Comparison of ENCODE assay signal across 31 mouse cellular contexts in the genomic region with DNA sequence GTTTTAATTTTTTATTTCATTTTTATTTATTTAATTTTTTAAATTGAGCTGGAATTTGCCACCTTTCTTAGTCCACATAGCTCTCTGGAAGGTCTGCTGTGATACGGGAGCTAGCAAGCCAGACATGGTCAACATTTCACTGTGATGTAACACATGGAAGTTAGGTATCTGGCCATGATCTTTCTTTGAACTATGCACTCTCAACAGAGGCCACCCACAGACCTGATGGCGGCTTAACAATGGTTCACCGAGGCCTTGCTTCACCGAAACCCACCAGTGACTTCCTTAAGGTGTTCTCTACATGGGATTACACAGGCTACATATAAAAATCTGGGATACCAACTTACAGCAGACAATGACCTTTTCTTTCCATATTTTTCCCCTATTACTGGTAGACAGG. TPM values are rescaled to one million over a fixed set of nuclear protein-coding genes. Genes with fewer than 3 reads are reported as not detected.
DNase-seq lines count a peak whose midpoint lies in the region; ATAC-seq and TF ChIP-seq lines count a peak whose summit lies in the region.
"Had no signal": no experiment of that assay in that cellular context is flagged by ENCODE, and none has a peak within 500 bp of the region (broad histone marks: within the 10 kb centered on the region; RNA-seq: fewer than 3 reads in every experiment).

No protein-coding gene starts in this region.

- TF ChIP-seq POLR2A in liver, adult 2 months (IDR thresholded peaks at IDR 0.05; ENCODE audit: extremely low read depth, insufficient read depth, low read length): no peak

- H3K4me2 ChIP-seq in intestine, embryonic 15.5 days (replicated peaks): no peak overlapping the region
- no peak overlapping the region for H3K4me2 ChIP-seq in liver, embryonic 13.5 days
- H3K4me2 ChIP-seq in stomach, embryonic 16.5 days (ENCODE audit: low read depth, low read length): no peak overlapping the region
- H3K4me2 ChIP-seq: embryonic facial prominence, embryonic 12.5 days; heart, embryonic 13.5 days; hindbrain, embryonic 15.5 days; limb, embryonic 15.5 days; midbrain, embryonic 13.5 days; neural tube, embryonic 15.5 days had no signal

- H3K27ac ChIP-seq in liver, adult 2 months (replicated peaks; ENCODE audit: insufficient read depth, low read depth, low read length): peak overlapping the region; percentile 91
- no peak overlapping the region for H3K27ac ChIP-seq in intestine, embryonic 15.5 days
- H3K27ac ChIP-seq in liver, embryonic 13.5 days: peak overlapping the region; percentile 58
- H3K27ac ChIP-seq in stomach, embryonic 16.5 days (ENCODE audit: low read length): no peak overlapping the region
- H3K27ac ChIP-seq: embryonic facial prominence, embryonic 12.5 days; heart, embryonic 13.5 days; hindbrain, embryonic 10.5 days; hindbrain, embryonic 15.5 days; layer of hippocampus, adult 2 months; left cerebral cortex, adult 2 months; limb, embryonic 15.5 days; macrophage; midbrain, embryonic 13.5 days; neural tube, embryonic 15.5 days had no signal

- no peaks in the 10 kb centered on the region for H3K27me3 ChIP-seq in liver, adult 2 months (ENCODE audit: control insufficient read depth, insufficient read depth, low read length)
- H3K27me3 ChIP-seq in intestine, embryonic 15.5 days (replicated peaks): no peaks in the 10 kb centered on the region
- no peaks in the 10 kb centered on the region for H3K27me3 ChIP-seq in liver, embryonic 13.5 days
- no peaks in the 10 kb centered on the region for H3K27me3 ChIP-seq in stomach, embryonic 16.5 days (ENCODE audit: control insufficient read depth, insufficient read depth, low read length)
- H3K27me3 ChIP-seq: embryonic facial prominence, embryonic 12.5 days; heart, embryonic 13.5 days; hindbrain, embryonic 15.5 days; limb, embryonic 15.5 days; midbrain, embryonic 13.5 days; neural tube, embryonic 15.5 days had no signal

- peaks cover 12% of the 10 kb centered on the region for H3K36me3 ChIP-seq in liver, adult 2 months (ENCODE audit: control insufficient read depth, insufficient read depth, low read length)
- peaks cover 31% of the 10 kb centered on the region for H3K36me3 ChIP-seq in intestine, embryonic 15.5 days
- peaks cover 90% of the 10 kb centered on the region for H3K36me3 ChIP-seq in liver, embryonic 13.5 days
- peaks cover 8% of the 10 kb centered on the region for H3K36me3 ChIP-seq in stomach, embryonic 16.5 days (ENCODE audit: control insufficient read depth, insufficient read depth, low read length)

- peak; percentile 52 for ATAC-seq in intestine, embryonic 15.5 days
- peak; percentile 60 for ATAC-seq in liver, embryonic 13.5 days (ENCODE audit: low read depth)
- 0 out of 2 replicates have a peak, but pooled peaks have one; percentile 21 for ATAC-seq in stomach, embryonic 16.5 days (ENCODE audit: insufficient read depth, low FRiP score)
- ATAC-seq: forebrain, embryonic 14.5 days; lung, postnatal 0 days had no signal

- H3K4me1 ChIP-seq in liver, adult 2 months (ENCODE audit: control insufficient read depth, insufficient read depth, low read length): peaks cover 27% of the 10 kb centered on the region
- 0 out of 2 replicates have a peak, but pooled peaks cover 2% of the 10 kb centered on the region for H3K4me1 ChIP-seq in intestine, embryonic 15.5 days (replicated peaks)
- peaks cover 8% of the 10 kb centered on the region for H3K4me1 ChIP-seq in liver, embryonic 13.5 days (replicated peaks)
- no peaks in the 10 kb centered on the region for H3K4me1 ChIP-seq in stomach, embryonic 16.5 days (ENCODE audit: control insufficient read depth, insufficient read depth, low read length)
- H3K4me1 ChIP-seq: embryonic facial prominence, embryonic 12.5 days; hindbrain, embryonic 10.5 days; hindbrain, embryonic 15.5 days; limb, embryonic 15.5 days; midbrain, embryonic 13.5 days; neural tube, embryonic 15.5 days had no signal

- peak overlapping the region; percentile 48 for H3K9ac ChIP-seq in liver, adult 2 months (ENCODE audit: low read depth, low read length)
- H3K9ac ChIP-seq in intestine, embryonic 15.5 days: no peak overlapping the region
- no peak overlapping the region for H3K9ac ChIP-seq in liver, embryonic 13.5 days
- no peak overlapping the region for H3K9ac ChIP-seq in stomach, embryonic 16.5 days (ENCODE audit: low read length)
- H3K9ac ChIP-seq: embryonic facial prominence, embryonic 12.5 days; heart, embryonic 13.5 days; hindbrain, embryonic 15.5 days; limb, embryonic 15.5 days; midbrain, embryonic 13.5 days; neural tube, embryonic 15.5 days had no signal

- 15% methylated on average over 4 of the region's 4 CpGs for WGBS in liver, adult 2 months
- 58% methylated on average over 4 of the region's 4 CpGs for WGBS in intestine, embryonic 15.5 days
- WGBS in liver, embryonic 13.5 days (ENCODE audit: insufficient replicate concordance): 82% methylated on average over 4 of the region's 4 CpGs
- 60% methylated on average over 4 of the region's 4 CpGs for WGBS in stomach, embryonic 16.5 days

- H3K4me3 ChIP-seq in liver, adult 2 months (ENCODE audit: insufficient read depth, low read depth, low read length): no peak overlapping the region
- H3K4me3 ChIP-seq in intestine, embryonic 15.5 days (replicated peaks): no peak overlapping the region
- no peak overlapping the region for H3K4me3 ChIP-seq in liver, embryonic 13.5 days (replicated peaks)
- H3K4me3 ChIP-seq in stomach, embryonic 16.5 days (replicated peaks; ENCODE audit: low read length): no peak overlapping the region
- H3K4me3 ChIP-seq: embryonic facial prominence, embryonic 12.5 days; heart, embryonic 13.5 days; hindbrain, embryonic 10.5 days; hindbrain, embryonic 15.5 days; layer of hippocampus, adult 2 months; left cerebral cortex, adult 2 months; limb, embryonic 15.5 days; midbrain, embryonic 13.5 days; neural tube, embryonic 15.5 days had no signal

- H3K79me2 ChIP-seq in liver, adult 2 months (ENCODE audit: control insufficient read depth, insufficient read depth, low read length): no peaks in the 10 kb centered on the region

- no peak for TF ChIP-seq CTCF in liver, adult 2 months (IDR thresholded peaks at IDR 0.05; ENCODE audit: low read depth, low read length)

- DNase-seq in liver, adult 2 months (ENCODE audit: extremely low read depth, low read depth, low spot score): peak; percentile 94
- no peak for DNase-seq in liver
- DNase-seq in liver, embryonic 13.5 days: no peak
- DNase-seq in spleen, postnatal 4 days (ENCODE audit: low spot score in 2 of 2): no peak
- DNase-seq in left cerebral cortex, adult 9 months (ENCODE audit: low spot score in 2 of 2): no peak
- DNase-seq: adrenal gland, adult 8-10 months; cerebellum, adult 9-11 months; embryo, embryonic 11 days; gastrocnemius, postnatal 14 days; heart, adult 18-20 months; heart, postnatal 10 days; left cerebral cortex, postnatal 4 days; retina, postnatal 1 day; right cerebral cortex, postnatal 14 days; thymus, adult 2 months; thymus, postnatal 36 days had no signal

- no peaks in the 10 kb centered on the region for H3K9me3 ChIP-seq in intestine, embryonic 15.5 days
- H3K9me3 ChIP-seq in liver, embryonic 13.5 days (replicated peaks): no peaks in the 10 kb centered on the region
- no peaks in the 10 kb centered on the region for H3K9me3 ChIP-seq in stomach, embryonic 16.5 days (replicated peaks; ENCODE audit: control insufficient read depth, low read length)
- H3K9me3 ChIP-seq: embryonic facial prominence, embryonic 12.5 days; G1E; heart, embryonic 13.5 days; hindbrain, embryonic 10.5 days; hindbrain, embryonic 15.5 days; limb, embryonic 15.5 days; midbrain, embryonic 13.5 days; neural tube, embryonic 15.5 days had no signal

RNA-seq across cellular contexts. Expression of a gene that starts 26.2 kb away (rescaled TPM):
- total RNA-seq in liver, adult 2 months (2014; rRNA removed): 38.4 and 40.8 TPM in 2 replicates
- 17.0 and 23.7 TPM in 2 replicates for polyA plus RNA-seq in liver, adult 2 months (2012; rRNA removed)
- polyA plus RNA-seq in intestine, embryonic 15.5 days (2015; fragmentation: Nextera tagmentation; extraction: Ambion mirVana): 3.4 and 3.9 TPM in 2 replicates
- 2.0 and 2.2 TPM in 2 replicates for polyA plus RNA-seq in liver, embryonic 13.5 days (2015; fragmentation: Nextera tagmentation; extraction: Ambion mirVana)
- 2.8 and 3.2 TPM in 2 replicates for polyA plus RNA-seq in stomach, embryonic 16.5 days (2015; fragmentation: Nextera tagmentation; extraction: Ambion mirVana)

RNA-seq across cellular contexts. Expression of a gene that starts 41.1 kb away (rescaled TPM):
- 1.6 and 1.7 TPM in 2 replicates for total RNA-seq in liver, adult 2 months (2014; rRNA removed)
- 0.29 and 0.62 TPM in 2 replicates for polyA plus RNA-seq in liver, adult 2 months (2012; rRNA removed)
- polyA plus RNA-seq in intestine, embryonic 15.5 days (2015; fragmentation: Nextera tagmentation; extraction: Ambion mirVana): 53.8 and 59.5 TPM in 2 replicates
- polyA plus RNA-seq in liver, embryonic 13.5 days (2015; fragmentation: Nextera tagmentation; extraction: Ambion mirVana): 26.8 and 34.9 TPM in 2 replicates
- polyA plus RNA-seq in stomach, embryonic 16.5 days (2015; fragmentation: Nextera tagmentation; extraction: Ambion mirVana): 44.0 and 50.3 TPM in 2 replicates

RNA-seq across cellular contexts. Expression of a gene that starts 43.1 kb away (rescaled TPM):
- 162 and 163 TPM in 2 replicates for total RNA-seq in liver, adult 2 months (2014; rRNA removed)
- polyA plus RNA-seq in liver, adult 2 months (2012; rRNA removed): 71.8 and 91.9 TPM in 2 replicates
- 49.0 and 50.4 TPM in 2 replicates for polyA plus RNA-seq in intestine, embryonic 15.5 days (2015; fragmentation: Nextera tagmentation; extraction: Ambion mirVana)
- polyA plus RNA-seq in liver, embryonic 13.5 days (2015; fragmentation: Nextera tagmentation; extraction: Ambion mirVana): 103 and 120 TPM in 2 replicates
- polyA plus RNA-seq in stomach, embryonic 16.5 days (2015; fragmentation: Nextera tagmentation; extraction: Ambion mirVana): 21.2 and 29.7 TPM in 2 replicates

Comparison
In these comparisons a context has a peak if more than half of its experiments do, and no peak if none do; other contexts are left out.
1. RNA of a gene that starts 41.1 kb away (polyA plus RNA-seq): 53.8 to 59.5 TPM in intestine, embryonic 15.5 days, 44.0 to 50.3 TPM in stomach, embryonic 16.5 days and 26.8 to 34.9 TPM in liver, embryonic 13.5 days; 0.29 to 0.62 TPM in liver, adult 2 months; every median in the first group is over 10 times any median in the second.
2. H3K27ac ChIP-seq: peak in liver, adult 2 months (single experiment) and liver, embryonic 13.5 days (single experiment); none in intestine, embryonic 15.5 days (single experiment) and stomach, embryonic 16.5 days (single experiment).
3. Peak in every context shown above with its lines, with median percentiles within 50 percentile points of each other: ATAC-seq.